Mouse (Mus musculus) liver, embryonic 16.5 days (tissue): ENCODE measurements around the gene Gm5799. TPM values are rescaled to one million over a fixed set of nuclear protein-coding genes. Genes with fewer than 3 reads are reported as not detected.

ENCODE experiments used
- polyA plus RNA-seq: library from polyadenylated mRNA; unstranded; fragments of >200 nt; fragmentation: Nextera tagmentation; extraction: Ambion mirVana; gene quantifications from 2 replicates; pipeline ENCODE4 v1.2.1, GENCODE M21; 2015

The Gm5799 gene
- polyA plus RNA-seq, 1 experiment from 2014 or later = not detected

Other genes starting within 250 kb of the Gm5799 start
- gene Gm8127, start 249.7 kb upstream of the Gm5799 start, polyA plus RNA-seq = not detected in 2 replicates
- gene 1700001F09Rik, start 195.8 kb upstream of the Gm5799 start, polyA plus RNA-seq = not detected in 2 replicates
- not detected in 2 replicates for gene Gm8138, start 127.2 kb upstream of the Gm5799 start, polyA plus RNA-seq
- not detected in 2 replicates for gene Gm17654, start 35.6 kb downstream of the Gm5799 start, polyA plus RNA-seq
- gene Gm10375, start 64.4 kb downstream of the Gm5799 start, polyA plus RNA-seq = not detected in 2 replicates
- gene Gm8165, start 133.6 kb downstream of the Gm5799 start, polyA plus RNA-seq = not detected in 2 replicates
- 0.08 and 0.50 TPM in 2 replicates for gene Gm7324, start 154.3 kb downstream of the Gm5799 start, polyA plus RNA-seq
- gene Gm16506, start 183.9 kb downstream of the Gm5799 start, polyA plus RNA-seq = not detected in 2 replicates
- not detected in 2 replicates for gene Gm6526, start 204.3 kb downstream of the Gm5799 start, polyA plus RNA-seq
- gene Gm8180, start 241.2 kb downstream of the Gm5799 start, polyA plus RNA-seq = not detected in 2 replicates